Mouse (Mus musculus): ENCODE results near the gene Nrde2.

DNA sequence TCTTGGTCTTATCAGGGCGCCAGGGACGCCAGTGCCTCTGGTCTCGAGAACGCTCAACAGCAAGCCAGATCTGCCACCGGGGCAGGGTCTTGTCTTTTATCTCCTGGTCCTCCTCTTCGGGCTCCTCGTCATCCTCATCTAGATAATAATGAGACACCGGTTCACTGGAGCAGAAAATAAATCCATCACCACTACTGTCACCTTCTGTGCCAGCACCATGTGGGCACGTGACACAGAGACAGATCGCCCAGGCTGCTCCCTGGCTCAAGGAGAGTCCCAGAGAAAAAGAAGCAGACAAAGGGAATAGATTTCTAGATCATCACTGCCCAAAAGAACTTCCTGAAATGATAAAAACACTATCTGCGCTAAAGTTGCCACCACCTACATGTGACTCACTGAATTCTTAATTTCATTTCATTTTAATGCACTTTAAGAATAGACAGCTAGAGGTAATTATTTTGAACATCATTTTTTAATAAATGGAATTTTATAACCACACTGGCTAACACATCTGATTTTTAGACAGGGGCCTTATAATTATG lies 25.0 kb downstream of the Nrde2 start:
- TF ChIP-seq TAL1 (IDR thresholded peaks at IDR 0.05; ENCODE audit: low read length), result no peak
- TF ChIP-seq GATA1 (IDR thresholded peaks at IDR 0.05; ENCODE audit: low read length), result no peak

All from erythroblast, embryonic 14.5 days (primary cell).